ENCODE assay signal across 31 mouse cellular contexts in the genomic region with DNA sequence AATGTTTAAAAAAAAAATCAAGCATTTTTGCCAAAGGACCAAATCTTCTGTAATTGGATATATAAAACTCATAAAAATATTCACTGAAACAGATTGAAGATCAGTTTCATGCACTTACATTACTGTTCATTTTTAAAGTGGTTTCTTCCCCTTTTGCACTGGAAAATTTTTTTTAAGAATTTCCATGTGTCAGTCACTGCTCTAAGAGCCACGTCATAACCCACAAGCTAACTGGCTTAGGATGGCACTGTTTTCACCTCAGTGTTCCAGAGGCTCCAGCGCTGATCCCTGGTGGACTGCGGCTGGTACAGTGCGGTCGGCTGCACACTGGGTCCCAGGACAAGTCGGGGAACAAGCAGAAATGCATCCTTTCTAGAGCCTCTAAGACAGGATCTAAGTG. TPM values are rescaled to one million over a fixed set of nuclear protein-coding genes. Genes with fewer than 3 reads are reported as not detected.
DNase-seq lines count a peak whose midpoint lies in the region; ATAC-seq and TF ChIP-seq lines count a peak whose summit lies in the region.
"Had no signal": no experiment of that assay in that cellular context is flagged by ENCODE, and none has a peak within 500 bp of the region (broad histone marks: within the 10 kb centered on the region; RNA-seq: fewer than 3 reads in every experiment).

No protein-coding gene starts in this region.

- peak overlapping the region; percentile 34 for H3K27ac ChIP-seq in bone marrow macrophage, adult 2 months (ENCODE audit: insufficient read depth, low read depth, low read length)
- no peak overlapping the region for H3K27ac ChIP-seq in forebrain, postnatal 0 days (ENCODE audit: low read depth, low read length)
- H3K27ac ChIP-seq: embryonic facial prominence, embryonic 13.5 days; embryonic facial prominence, embryonic 15.5 days; forebrain, embryonic 10.5 days; forebrain, embryonic 12.5 days had no signal

- no peaks in the 10 kb centered on the region for H3K9me3 ChIP-seq in forebrain, postnatal 0 days (ENCODE audit: low read length)
- H3K9me3 ChIP-seq: embryonic facial prominence, embryonic 13.5 days; embryonic facial prominence, embryonic 15.5 days; forebrain, embryonic 10.5 days; forebrain, embryonic 12.5 days; G1E had no signal

- peak; percentile 90 for ATAC-seq in granulocyte monocyte progenitor cell, adult 5-6 weeks (replicated peaks; ENCODE audit: poor library complexity, severe bottlenecking)
- peak; percentile 71 for ATAC-seq in megakaryocyte, adult 5-6 weeks (ENCODE audit: poor library complexity, severe bottlenecking)
- ATAC-seq in forebrain, postnatal 0 days = no peak
- ATAC-seq: activated CD4-positive, CD25-positive, alpha-beta regulatory T cell, adult 4 months; forebrain, embryonic 14.5 days; forebrain, embryonic 16.5 days; Patski had no signal

- peak; percentile 15 for DNase-seq in 416B (ENCODE audit: low read depth)
- DNase-seq in ovary, adult 18-20 months (ENCODE audit: low spot score) = no peak
- no peak for DNase-seq in kidney, postnatal 4 days
- DNase-seq in forebrain, postnatal 0 days = no peak
- no peak for DNase-seq in embryo, embryonic 11 days
- DNase-seq: adrenal gland, adult 8-10 months; adrenal gland, postnatal 14 days; adrenal gland, postnatal 36 days; cerebellum, adult 11 months; cerebellum, adult 18-20 months; cerebellum, adult 8-10 months; cerebellum, adult 9-11 months; cerebellum, postnatal 14 days; cerebellum, postnatal 36 days had no signal

- no peak overlapping the region for H3K4me3 ChIP-seq in bone marrow macrophage, adult 2 months (ENCODE audit: insufficient read depth, low read length)
- H3K4me3 ChIP-seq in forebrain, postnatal 0 days (ENCODE audit: low read depth, low read length) = no peak overlapping the region
- H3K4me3 ChIP-seq: embryonic facial prominence, embryonic 13.5 days; embryonic facial prominence, embryonic 15.5 days; erythroblast, embryonic 14.5 days; forebrain, embryonic 10.5 days; forebrain, embryonic 12.5 days had no signal

- no peaks in the 10 kb centered on the region for H3K36me3 ChIP-seq in forebrain, postnatal 0 days (ENCODE audit: insufficient read depth)
- H3K36me3 ChIP-seq: embryonic facial prominence, embryonic 13.5 days; embryonic facial prominence, embryonic 15.5 days; forebrain, embryonic 10.5 days; forebrain, embryonic 12.5 days; G1E had no signal

- H3K4me2 ChIP-seq in forebrain, postnatal 0 days (ENCODE audit: low read depth) = no peak overlapping the region
- H3K4me2 ChIP-seq: embryonic facial prominence, embryonic 13.5 days; embryonic facial prominence, embryonic 15.5 days; forebrain, embryonic 12.5 days had no signal

- peaks cover 13% of the 10 kb centered on the region for H3K4me1 ChIP-seq in bone marrow macrophage, adult 2 months (ENCODE audit: control insufficient read depth, insufficient read depth, low read length)
- H3K4me1 ChIP-seq in forebrain, postnatal 0 days (ENCODE audit: insufficient read depth) = no peaks in the 10 kb centered on the region
- H3K4me1 ChIP-seq: embryonic facial prominence, embryonic 13.5 days; embryonic facial prominence, embryonic 15.5 days; forebrain, embryonic 10.5 days; forebrain, embryonic 12.5 days had no signal

- 83% methylated on average over 6 of the region's 6 CpGs for WGBS in forebrain, postnatal 0 days

- TF ChIP-seq POLR2A in bone marrow macrophage, adult 2 months (IDR thresholded peaks at IDR 0.05; ENCODE audit: borderline replicate concordance, low read depth, low read length) = no peak

- no peaks in the 10 kb centered on the region for H3K27me3 ChIP-seq in forebrain, postnatal 0 days (ENCODE audit: insufficient read depth, low read length)
- H3K27me3 ChIP-seq: embryonic facial prominence, embryonic 13.5 days; embryonic facial prominence, embryonic 15.5 days; forebrain, embryonic 12.5 days had no signal

- no peak overlapping the region for H3K9ac ChIP-seq in forebrain, postnatal 0 days
- H3K9ac ChIP-seq: embryonic facial prominence, embryonic 13.5 days; embryonic facial prominence, embryonic 15.5 days; forebrain, embryonic 12.5 days had no signal

- TF ChIP-seq CTCF in bone marrow macrophage, adult 2 months (IDR thresholded peaks at IDR 0.05; ENCODE audit: low read depth, low read length) = no peak
- no peak for TF ChIP-seq CTCF in forebrain, postnatal 0 days (IDR thresholded peaks at IDR 0.05; ENCODE audit: low read depth)

RNA-seq across cellular contexts. Expression of a gene that starts 34.6 kb away (rescaled TPM):
- not detected in 2 replicates for polyA plus RNA-seq in bone marrow macrophage, adult 2 months (2012; ENCODE audit: insufficient read depth, insufficient read length, missing spikeins)
- total RNA-seq in granulocyte monocyte progenitor cell, adult 5-6 weeks (2014; fragmentation: Nextera tagmentation) = not detected in 2 replicates
- not detected in 2 replicates for total RNA-seq in granulocyte monocyte progenitor cell, adult 5-6 weeks (2017)
- not detected in 2 replicates for total RNA-seq in megakaryocyte, adult 5-6 weeks (2015)
- total RNA-seq in megakaryocyte, adult 5-6 weeks (2017) = not detected in 2 replicates
- total RNA-seq in forebrain, postnatal 0 days (2014; rRNA removed) = not detected in 2 replicates
- polyA plus RNA-seq in forebrain, postnatal 0 days (2015; fragmentation: Nextera tagmentation; extraction: Ambion mirVana) = not detected in 2 replicates
- total RNA-seq: adrenal gland, adult 18-20 months; adrenal gland, postnatal 14 days; adrenal gland, postnatal 36 days had no signal
- polyA plus RNA-seq: C2C12; cortical plate, adult 2 months; embryonic facial prominence, embryonic 11.5 days; embryonic facial prominence, embryonic 13.5 days; embryonic facial prominence, embryonic 15.5 days; erythroblast, embryonic 14.5 days; forebrain, embryonic 10.5 days; forebrain, embryonic 12.5 days; forebrain, embryonic 14.5 days; forebrain, embryonic 16.5 days; G1E; Patski had no signal
